Mouse (Mus musculus) bone marrow macrophage, adult 2 months (primary cell): ENCODE results near the gene Olfr1223. TPM values are rescaled to one million over a fixed set of nuclear protein-coding genes. Genes with fewer than 3 reads are reported as not detected.
A peak's percentile ranks its signal among the peaks of the same experiment; 100 is the strongest.
"Not testable (repeated sequence)": the region's sequence is repeated elsewhere in the genome, so short reads cannot be mapped to it uniquely, and the experiment has no call there.

Source experiments
- H3K27ac ChIP-seq: 2 replicates; pipeline ENCODE4 v1.5.1; 2012; ENCODE audit warnings: low read depth, low read length; ENCODE audit not compliant: insufficient read depth
- H3K4me1 ChIP-seq: 2 replicates; pipeline ENCODE4 v1.6.1; 2012; ENCODE audit warnings: low read length; ENCODE audit not compliant: control insufficient read depth, insufficient read depth
- H3K4me3 ChIP-seq: 2 replicates; pipeline ENCODE4 v1.5.1; 2012; ENCODE audit warnings: mild to moderate bottlenecking, low read length, moderate library complexity; ENCODE audit not compliant: insufficient read depth
- CTCF ChIP-seq: IDR thresholded peaks from 2 replicates; pipeline ENCODE4 v1.5.1; 2012; ENCODE audit warnings: low read depth, mild to moderate bottlenecking, low read length, moderate library complexity
- POLR2A ChIP-seq: IDR thresholded peaks from 2 replicates; pipeline ENCODE4 v1.6.1; 2012; ENCODE audit warnings: mild to moderate bottlenecking, low read depth, low read length, borderline replicate concordance
- polyA plus RNA-seq: library from polyadenylated mRNA; stranded (reverse); fragments of >200 nt; gene quantifications from 2 replicates; pipeline ENCODE4 v1.2.4, GENCODE M21; 2012; ENCODE audit not compliant: missing spikeins, insufficient read depth, insufficient read length

Gene Olfr1223
- polyA plus RNA-seq = not detected in 2 replicates

DNA sequence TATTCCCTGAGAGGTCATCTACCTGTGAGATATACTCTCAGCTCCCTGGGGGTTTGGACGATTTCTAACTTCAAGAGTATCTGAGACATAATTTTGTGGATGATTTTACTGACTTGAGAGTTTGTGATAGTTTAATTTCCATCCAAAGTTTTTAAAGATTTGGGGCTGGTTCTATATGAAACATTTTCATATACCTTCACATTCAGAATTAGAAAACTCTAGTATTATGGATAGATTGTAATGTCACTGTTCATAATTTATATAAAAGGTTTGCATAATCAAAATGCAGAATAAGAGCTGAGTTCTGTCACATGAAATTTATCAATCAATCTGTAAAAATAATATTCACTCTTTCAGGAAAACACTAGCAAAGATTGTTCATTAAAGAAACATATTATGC lies at the start of gene Olfr1223:
Gene Olfr1223 (minus strand): TSS at position 101 of the 400 bp plus-strand sequence.
- TF ChIP-seq POLR2A = no peak
- no peak for TF ChIP-seq CTCF
- H3K4me3 ChIP-seq = no peak within 1 kb of the TSS
- no peaks in the 10 kb centered on the region for H3K4me1 ChIP-seq
- no peak within 1 kb of the TSS for H3K27ac ChIP-seq

DNA sequence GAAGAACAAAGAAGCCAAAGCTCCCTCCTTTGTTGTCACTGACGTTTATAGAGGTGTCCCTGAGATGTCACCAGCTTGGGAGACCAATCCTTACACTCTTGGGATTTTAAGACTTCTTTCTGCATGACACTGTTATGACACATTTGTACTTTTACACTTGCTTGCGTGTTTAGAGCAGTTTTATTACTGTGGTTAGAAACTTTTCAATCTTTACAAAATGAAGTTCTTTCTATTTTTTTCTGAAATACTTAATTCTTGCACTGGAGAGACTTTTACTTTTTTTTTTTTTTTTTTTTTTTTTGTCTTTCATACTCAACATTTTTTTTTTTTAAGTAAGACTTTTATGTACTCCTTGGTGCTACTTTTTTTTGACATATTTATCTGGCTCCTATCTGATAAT lies 48.6 kb upstream of the Olfr1223 start, which contains the start of gene Olfr1226:
Gene Olfr1226 (minus strand): TSS at position 101 of the 400 bp plus-strand sequence.
- TF ChIP-seq POLR2A (no peak), CTCF (no peak)
- Histone ChIP-seq H3K4me3 (no peak within 1 kb of the TSS), H3K4me1 (peaks cover 9% of the 10 kb centered on the region), H3K27ac (no peak within 1 kb of the TSS)

DNA sequence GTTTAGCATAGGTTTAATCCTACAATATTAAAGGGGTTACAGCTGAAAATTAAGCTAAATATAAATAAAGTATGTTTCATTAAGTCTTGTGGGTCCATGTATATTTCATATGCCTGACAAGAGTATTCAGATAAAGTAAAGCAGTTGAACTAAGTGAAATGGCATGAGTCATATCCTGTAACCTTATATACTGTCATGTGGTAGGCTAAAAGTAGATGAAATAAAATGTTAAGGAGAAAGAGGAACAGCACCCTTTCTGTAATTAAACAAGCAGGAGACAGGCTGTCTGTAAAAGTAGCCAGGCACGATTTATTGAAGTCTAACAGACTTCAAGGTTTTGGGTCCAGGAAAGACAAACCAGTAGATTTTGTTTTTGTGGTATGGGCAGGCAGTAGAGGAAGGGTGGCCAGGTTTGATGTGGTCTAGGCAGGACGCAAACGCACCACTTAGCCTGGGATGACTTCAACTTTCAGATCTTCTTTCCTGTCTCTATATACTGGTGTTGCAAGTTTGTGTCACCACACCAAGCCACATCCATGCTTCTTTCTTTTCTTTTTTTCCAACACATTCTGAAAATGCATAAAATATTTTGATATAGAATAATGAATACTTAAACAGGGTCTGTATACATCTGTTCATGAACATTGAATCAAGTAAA lies 45.1 kb upstream of the Olfr1223 start:
- TF ChIP-seq POLR2A (no peak), CTCF (no peak)
- peak overlapping the region; percentile 30 for H3K4me3 ChIP-seq
- H3K4me1 ChIP-seq = peaks cover 9% of the 10 kb centered on the region
- peak overlapping the region; percentile 95 for H3K27ac ChIP-seq

DNA sequence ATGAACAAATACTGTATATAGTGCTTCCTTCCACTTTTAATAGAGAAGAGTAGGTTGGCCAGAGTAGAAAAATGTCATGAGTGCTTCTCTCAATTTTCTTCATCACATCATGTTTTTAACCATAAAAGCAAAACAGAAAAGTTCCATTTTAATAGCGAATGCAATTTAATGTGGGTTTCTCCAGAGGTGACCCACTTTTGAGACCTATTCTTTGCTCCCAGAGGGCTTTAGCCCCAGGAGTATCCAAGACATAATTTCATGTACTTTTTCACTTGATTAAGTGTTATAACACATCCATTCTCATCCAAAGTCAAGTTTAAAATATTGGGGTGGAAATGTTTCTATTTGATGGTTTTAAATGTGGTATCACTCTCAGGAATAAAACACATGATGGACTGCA lies 23.2 kb upstream of the Olfr1223 start, which contains the start of gene Olfr1225:
Gene Olfr1225 (minus strand): TSS at position 101 of the 400 bp plus-strand sequence.
- Histone ChIP-seq H3K4me1 (no peaks in the 10 kb centered on the region), H3K27ac (no peak within 1 kb of the TSS), H3K4me3 (no peak within 1 kb of the TSS)
- TF ChIP-seq CTCF = no peak
- TF ChIP-seq POLR2A = no peak

DNA sequence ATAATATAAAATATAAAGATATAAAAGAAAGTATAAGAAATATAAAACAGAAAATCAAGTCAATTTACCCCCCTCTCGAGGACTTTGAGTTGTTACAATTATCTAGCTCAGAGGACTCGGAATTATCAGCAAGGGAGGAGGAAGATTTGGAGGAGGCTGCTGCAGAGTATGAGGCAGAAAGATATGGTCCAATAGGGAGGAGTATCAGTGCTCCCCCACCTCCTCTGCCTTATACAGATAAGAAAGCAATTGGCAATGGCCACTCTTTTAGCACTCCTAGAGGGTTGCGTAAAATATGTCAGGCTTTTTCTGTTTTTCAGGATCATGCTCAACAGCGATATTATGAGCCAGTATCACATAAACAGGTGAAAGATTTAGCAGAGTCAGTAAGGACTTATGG lies 13.4 kb upstream of the Olfr1223 start:
- H3K4me1 ChIP-seq, H3K27ac ChIP-seq, H3K4me3 ChIP-seq: not testable (repeated sequence)

DNA sequence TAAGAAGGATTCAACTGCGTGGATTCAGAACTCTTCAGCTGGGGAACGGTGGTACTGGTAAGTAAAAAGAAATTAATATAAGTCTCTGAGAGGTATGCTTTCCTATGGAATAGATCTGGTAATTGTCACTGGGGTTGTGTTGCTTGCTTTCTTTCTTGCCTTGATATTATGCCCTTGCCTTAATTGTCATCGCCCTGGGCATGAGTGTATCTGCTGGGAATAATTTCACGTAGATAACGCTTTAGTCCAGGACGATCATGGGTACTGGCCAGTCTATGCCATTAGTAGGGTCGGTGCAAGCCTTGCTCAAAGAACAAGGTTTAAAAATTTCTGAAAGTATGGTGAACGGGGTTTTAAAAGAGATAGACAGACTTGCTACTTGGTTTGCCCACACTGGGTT lies 12.6 kb upstream of the Olfr1223 start, which contains the start of gene Olfr1224-ps1:
Gene Olfr1224-ps1 (minus strand): TSS at position 101 of the 400 bp plus-strand sequence.
- H3K4me3 ChIP-seq, H3K4me1 ChIP-seq, H3K27ac ChIP-seq: not testable (repeated sequence)

DNA sequence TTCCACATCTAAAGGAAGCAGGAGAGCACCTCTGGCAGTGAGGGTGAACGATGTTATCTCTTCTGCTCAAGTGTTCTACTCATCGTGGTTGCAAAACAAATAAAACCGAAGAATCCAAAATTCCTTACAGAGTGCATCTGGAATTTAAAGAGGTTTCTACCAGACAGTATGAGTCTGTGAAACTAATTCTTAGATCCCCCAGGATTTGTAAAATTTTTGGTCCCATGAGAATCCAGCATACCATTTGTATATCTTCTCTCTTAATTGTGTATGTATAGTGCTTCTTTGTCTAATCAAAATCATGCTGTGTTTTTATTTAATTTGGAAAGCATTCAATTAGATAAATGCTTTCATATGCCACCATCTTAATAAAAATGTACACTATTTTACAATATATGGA lies 18.4 kb downstream of the Olfr1223 start, which contains the start of gene Olfr1222:
Gene Olfr1222 (minus strand): TSS at position 101 of the 400 bp plus-strand sequence.
- Histone ChIP-seq H3K4me1 (peaks cover 6% of the 10 kb centered on the region), H3K4me3 (no peak within 1 kb of the TSS), H3K27ac (no peak within 1 kb of the TSS)
- TF ChIP-seq CTCF (no peak), POLR2A (no peak)

DNA sequence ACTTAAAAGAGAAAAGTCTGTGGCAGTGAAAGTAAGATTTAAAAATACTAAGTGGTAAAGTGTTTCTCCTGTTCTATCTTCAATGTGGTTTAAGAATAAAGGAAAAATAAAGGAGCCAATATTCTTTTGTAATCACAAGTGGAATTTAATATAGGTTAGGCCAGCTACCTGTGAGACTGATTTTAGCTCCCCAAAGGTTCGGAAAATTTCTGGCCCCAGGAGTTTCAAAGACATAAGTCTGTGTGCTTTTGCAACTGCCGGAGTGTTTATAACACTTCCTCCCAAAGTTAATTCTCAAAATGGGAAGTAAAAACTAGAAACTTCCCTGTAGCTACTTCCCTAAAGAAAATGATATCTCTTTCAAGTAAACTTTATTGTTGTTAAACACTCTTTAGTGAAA lies 34.2 kb downstream of the Olfr1223 start, which contains the start of gene Olfr1221:
Gene Olfr1221 (minus strand): TSS at position 101 of the 400 bp plus-strand sequence.
- TF ChIP-seq CTCF = no peak
- TF ChIP-seq POLR2A = no peak
- H3K4me3 ChIP-seq = no peak within 1 kb of the TSS
- H3K27ac ChIP-seq = peak within 1 kb of the TSS; percentile 58
- H3K4me1 ChIP-seq = peaks cover 2% of the 10 kb centered on the region

DNA sequence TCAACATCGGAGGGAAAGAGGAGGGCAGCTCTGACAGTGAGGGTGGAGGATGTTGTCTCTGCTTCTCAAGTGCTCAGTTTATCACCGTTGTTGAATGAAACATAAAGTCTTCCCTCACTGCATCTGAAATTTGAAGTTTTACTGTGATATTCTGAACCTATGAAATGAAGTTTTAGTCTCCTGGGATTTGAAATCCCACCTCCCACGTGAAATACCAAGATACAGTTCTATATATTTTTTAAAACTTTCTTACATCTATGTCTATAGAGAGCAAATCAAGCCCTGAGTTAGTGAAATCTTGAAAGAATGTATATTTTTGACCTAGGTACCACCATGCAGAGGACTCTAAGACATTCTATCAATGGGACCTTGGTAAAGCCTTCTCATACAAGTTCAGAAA lies 44.6 kb downstream of the Olfr1223 start, which contains the start of gene Olfr1220:
Gene Olfr1220 (minus strand): TSS at position 101 of the 400 bp plus-strand sequence.
- no peak within 1 kb of the TSS for H3K4me3 ChIP-seq
- no peak within 1 kb of the TSS for H3K27ac ChIP-seq
- TF ChIP-seq CTCF (no peak), POLR2A (no peak)
- no peaks in the 10 kb centered on the region for H3K4me1 ChIP-seq

DNA sequence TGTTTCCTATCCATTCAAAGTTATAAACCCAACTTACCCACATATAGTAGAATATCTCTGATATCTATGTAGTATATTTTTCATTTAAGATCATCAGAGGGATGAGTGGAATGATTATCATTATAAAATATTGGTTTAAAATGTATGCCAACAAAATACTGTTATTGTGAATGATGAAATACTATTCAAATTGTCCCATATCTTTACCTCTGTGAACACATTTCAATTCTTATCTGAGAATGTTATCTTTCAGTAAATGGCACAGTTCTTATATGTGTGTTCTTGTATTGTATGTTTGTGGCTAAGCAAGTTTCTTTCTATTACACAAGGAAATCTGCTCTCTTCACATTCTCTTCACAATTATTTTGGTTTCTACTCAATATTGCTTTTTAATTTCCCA lies 45.7 kb downstream of the Olfr1223 start:
- no peak for TF ChIP-seq POLR2A
- TF ChIP-seq CTCF = no peak
- Histone ChIP-seq H3K4me3 (no peak overlapping the region), H3K27ac (no peak overlapping the region), H3K4me1 (no peaks in the 10 kb centered on the region)
